Mouse (Mus musculus) forebrain, embryonic 14.5 days (tissue): Measurements from ENCODE around the gene Tmco1. TPM values are rescaled to one million over a fixed set of nuclear protein-coding genes. Genes with fewer than 3 reads are reported as not detected.

ENCODE experiments used
- ATAC-seq: fragments of 200-750 bp; cut with Nextera tagmentation; 2 replicates; pipeline ENCODE4 v1.8.0; 2017; ENCODE audit warnings: mild to moderate bottlenecking, moderate library complexity
- DNase-seq: peaks from one replicate; pipeline ENCODE4 v3.0.0-alpha.2; 2015; ENCODE audit warnings: low spot score
- H3K27ac ChIP-seq: fragments of 300-500 bp; sonication (generic); 2 replicates; pipeline ENCODE4 v1.5.1; 2014; ENCODE audit warnings: low read depth, mild to moderate bottlenecking, control low read depth, low read length, moderate library complexity
- H3K27me3 ChIP-seq: fragments of 300-500 bp; sonication (generic); replicated peaks from 2 replicates; pipeline ENCODE4 v1.6.1; 2014; ENCODE audit warnings: low read length, control low read depth, mixed read lengths; ENCODE audit not compliant: control insufficient read depth, insufficient read depth
- H3K36me3 ChIP-seq: fragments of 300-500 bp; sonication (generic); 2 replicates; pipeline ENCODE4 v1.6.1; 2014; ENCODE audit warnings: low read length, control low read depth; ENCODE audit not compliant: control insufficient read depth, insufficient read depth
- H3K4me1 ChIP-seq: fragments of 300-500 bp; sonication (generic); 2 replicates; pipeline ENCODE4 v1.6.1; 2014; ENCODE audit warnings: antibody characterized with exemption, low read length, control low read depth; ENCODE audit not compliant: control insufficient read depth, insufficient read depth
- H3K4me2 ChIP-seq: fragments of 300-500 bp; sonication (generic); 2 replicates; pipeline ENCODE4 v1.6.1; 2014; ENCODE audit warnings: mild to moderate bottlenecking, control low read depth, low read length
- H3K4me3 ChIP-seq: fragments of 300-500 bp; sonication (generic); 2 replicates; pipeline ENCODE4 v1.5.1; 2014; ENCODE audit warnings: low read depth, low read length, control low read depth
- H3K9ac ChIP-seq: fragments of 300-500 bp; sonication (generic); 2 replicates; pipeline ENCODE4 v1.6.1; 2014; ENCODE audit warnings: mild to moderate bottlenecking, low read length, control low read depth, moderate library complexity
- H3K9me3 ChIP-seq: fragments of 300-500 bp; sonication (generic); replicated peaks from 2 replicates; pipeline ENCODE4 v1.6.1; 2016; ENCODE audit warnings: low read length, control low read depth, mixed read lengths; ENCODE audit not compliant: control insufficient read depth
- WGBS: fragments of 180-500 bp; shearing (Covaris S2); extraction: QIAGEN DNeasy Blood & Tissue Kit; methylation state at CpG from one replicate; pipeline ENCODE4 v1.1.7; 2014; 5-methylcytosine and 5-hydroxymethylcytosine counted together
- polyA plus RNA-seq: library from polyadenylated mRNA; unstranded; fragments of >200 nt; fragmentation: Nextera tagmentation; extraction: Ambion mirVana; gene quantifications from 2 replicates; pipeline ENCODE4 v1.2.1, GENCODE M21; 2014

The Tmco1 gene
- polyA plus RNA-seq, 1 experiment from 2014 or later, result 81.7 TPM

DNA sequence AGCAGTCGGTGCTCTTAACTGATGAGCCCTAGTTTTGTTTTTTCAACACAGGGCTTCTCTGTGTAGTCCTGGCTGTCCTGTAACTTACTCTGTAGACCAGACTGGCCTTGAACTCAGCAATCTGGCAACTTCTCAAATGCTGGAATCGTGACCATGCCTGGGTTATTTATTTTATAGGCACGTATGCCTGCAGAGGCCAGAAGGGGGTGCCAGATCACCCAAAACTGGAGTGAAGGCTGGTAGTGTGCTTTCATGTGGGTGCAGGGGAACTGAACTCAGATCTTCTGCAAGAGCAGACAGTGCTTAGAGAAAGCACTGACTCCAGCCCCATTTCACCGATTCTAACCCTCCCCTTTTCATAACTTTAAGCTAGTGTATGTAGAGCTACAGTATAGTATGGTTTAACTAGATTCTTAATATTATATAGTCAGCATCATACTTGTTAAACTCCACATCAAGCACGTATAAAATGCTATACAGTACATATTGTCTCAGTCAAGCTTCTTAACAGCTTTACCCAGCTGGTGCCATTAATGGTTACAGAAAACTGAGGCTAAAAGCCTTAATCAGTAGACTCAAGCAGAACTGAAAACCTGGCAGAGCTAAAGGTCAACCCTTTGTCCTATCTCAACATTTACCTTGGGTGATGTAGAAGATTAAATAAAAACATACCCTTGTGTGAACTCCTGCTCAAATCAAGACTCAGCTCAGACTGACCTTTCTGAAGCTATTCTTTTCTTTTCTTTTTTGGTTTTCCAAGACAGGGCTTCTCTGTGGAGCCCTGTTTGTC is 1.5 kb upstream of the Tmco1 start:
- WGBS, result 73% methylated on average over 5 of the region's 5 CpGs
- H3K9me3 ChIP-seq, result no peaks in the 10 kb centered on the region
- no peak overlapping the region for H3K4me2 ChIP-seq
- H3K4me1 ChIP-seq, result peaks cover 4% of the 10 kb centered on the region
- peak; percentile 29 for DNase-seq
- no peak overlapping the region for H3K9ac ChIP-seq
- no peak overlapping the region for H3K4me3 ChIP-seq
- ATAC-seq, result no peak
- H3K27me3 ChIP-seq, result no peaks in the 10 kb centered on the region
- H3K27ac ChIP-seq, result no peak overlapping the region
- no peaks in the 10 kb centered on the region for H3K36me3 ChIP-seq

GRCm38 (mm10) chr1:167307674-167308073 is 504 bp upstream of the Tmco1 start:
- no peaks in the 10 kb centered on the region for H3K36me3 ChIP-seq
- peaks cover 4% of the 10 kb centered on the region for H3K4me1 ChIP-seq
- ATAC-seq (no peak), DNase-seq (no peak)
- 70% methylated on average over 11 of the region's 11 CpGs for WGBS
- no peaks in the 10 kb centered on the region for H3K27me3 ChIP-seq
- H3K4me3 ChIP-seq, result peak overlapping the region; percentile 55
- H3K27ac ChIP-seq, result no peak overlapping the region
- H3K4me2 ChIP-seq, result peak overlapping the region; percentile 83
- no peaks in the 10 kb centered on the region for H3K9me3 ChIP-seq
- peak overlapping the region; percentile 92; the same call in 1 of the 2 replicates for H3K9ac ChIP-seq

DNA sequence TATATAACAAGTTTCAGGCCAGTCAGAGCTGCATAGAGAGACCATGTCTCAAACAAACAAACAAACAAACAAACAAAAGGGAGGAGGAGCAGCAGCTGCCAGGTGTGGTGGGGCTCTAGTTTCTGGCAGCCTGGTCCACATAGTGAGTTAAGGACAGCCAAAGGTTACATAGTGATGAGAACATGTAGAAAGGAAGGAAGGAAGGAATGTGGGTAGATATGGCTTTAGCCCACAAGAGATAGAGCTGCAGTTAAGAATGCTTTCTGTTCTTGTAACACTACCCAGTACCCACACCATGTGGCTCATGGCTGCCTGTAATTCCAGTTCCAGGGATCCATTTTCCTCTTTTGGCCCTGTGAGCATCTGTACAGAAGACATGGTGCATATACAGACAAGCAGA is 4.2 kb downstream of the Tmco1 start:
- Histone ChIP-seq H3K27me3 (no peaks in the 10 kb centered on the region), H3K36me3 (peaks cover 17% of the 10 kb centered on the region), H3K4me1 (peaks cover 4% of the 10 kb centered on the region), H3K4me2 (no peak overlapping the region), H3K9ac (no peak overlapping the region), H3K4me3 (no peak overlapping the region), H3K27ac (no peak overlapping the region), H3K9me3 (no peaks in the 10 kb centered on the region)
- DNase-seq (no peak), ATAC-seq (no peak)

- Histone ChIP-seq H3K27me3 (no peaks in the 10 kb centered on the region), H3K4me3 (no peak overlapping the region), H3K4me2 (no peak overlapping the region), H3K4me1 (peaks cover 4% of the 10 kb centered on the region), H3K27ac (no peak overlapping the region), H3K36me3 (peaks cover 25% of the 10 kb centered on the region), H3K9ac (no peak overlapping the region), H3K9me3 (no peaks in the 10 kb centered on the region)
- 94% methylated on average over 4 of the region's 4 CpGs for WGBS
- ATAC-seq (no peak), DNase-seq (no peak)
Observed at GRCm38 (mm10) chr1:167313220-167313619, 5.0 kb downstream of the Tmco1 start.

GRCm38 (mm10) chr1:167321691-167322090 is 13.5 kb downstream of the Tmco1 start:
- Histone ChIP-seq H3K27ac (no peak overlapping the region), H3K9ac (no peak overlapping the region), H3K4me2 (no peak overlapping the region), H3K9me3 (no peaks in the 10 kb centered on the region), H3K36me3 (peaks cover 74% of the 10 kb centered on the region), H3K4me3 (no peak overlapping the region), H3K27me3 (no peaks in the 10 kb centered on the region), H3K4me1 (no peaks in the 10 kb centered on the region)
- ATAC-seq (no peak), DNase-seq (no peak)
- 97% methylated on average over 6 of the region's 6 CpGs for WGBS

DNA sequence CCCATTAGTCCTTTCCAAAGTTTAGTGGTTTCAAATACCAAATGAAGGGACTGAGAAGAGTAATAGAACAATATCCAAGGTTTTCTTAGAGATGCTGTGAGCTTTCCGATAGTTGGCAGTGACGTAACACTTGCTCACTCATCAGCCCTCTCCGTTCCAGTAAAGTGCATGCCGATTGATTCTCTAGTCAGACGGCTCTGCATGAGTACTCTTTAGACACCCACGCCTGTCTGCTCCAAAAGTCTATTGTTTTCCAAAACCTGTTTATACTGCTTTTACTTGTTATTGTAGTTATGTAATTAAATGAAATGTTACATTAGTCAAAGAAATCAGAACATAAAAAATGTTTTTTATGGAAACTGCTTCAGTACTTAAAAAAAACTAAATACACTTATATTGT is 20.6 kb downstream of the Tmco1 start:
- Histone ChIP-seq H3K27me3 (no peaks in the 10 kb centered on the region), H3K4me3 (no peak overlapping the region), H3K9me3 (no peaks in the 10 kb centered on the region), H3K27ac (no peak overlapping the region), H3K4me2 (no peak overlapping the region), H3K4me1 (no peaks in the 10 kb centered on the region), H3K9ac (no peak overlapping the region), H3K36me3 (peaks cover 61% of the 10 kb centered on the region)
- no peak for DNase-seq
- no peak for ATAC-seq
- 89% methylated on average over 6 of the region's 6 CpGs for WGBS

- ATAC-seq (no peak), DNase-seq (no peak)
- H3K9ac ChIP-seq, result no peak overlapping the region
- no peaks in the 10 kb centered on the region for H3K27me3 ChIP-seq
- H3K9me3 ChIP-seq, result no peaks in the 10 kb centered on the region
- H3K36me3 ChIP-seq, result peaks cover 58% of the 10 kb centered on the region
- no peak overlapping the region for H3K4me3 ChIP-seq
- no peak overlapping the region for H3K27ac ChIP-seq
- no peak overlapping the region for H3K4me2 ChIP-seq
- H3K4me1 ChIP-seq, result no peaks in the 10 kb centered on the region
- 95% methylated on average over 8 of the region's 8 CpGs for WGBS
Observed at GRCm38 (mm10) chr1:167331106-167331505, 22.9 kb downstream of the Tmco1 start.

DNA sequence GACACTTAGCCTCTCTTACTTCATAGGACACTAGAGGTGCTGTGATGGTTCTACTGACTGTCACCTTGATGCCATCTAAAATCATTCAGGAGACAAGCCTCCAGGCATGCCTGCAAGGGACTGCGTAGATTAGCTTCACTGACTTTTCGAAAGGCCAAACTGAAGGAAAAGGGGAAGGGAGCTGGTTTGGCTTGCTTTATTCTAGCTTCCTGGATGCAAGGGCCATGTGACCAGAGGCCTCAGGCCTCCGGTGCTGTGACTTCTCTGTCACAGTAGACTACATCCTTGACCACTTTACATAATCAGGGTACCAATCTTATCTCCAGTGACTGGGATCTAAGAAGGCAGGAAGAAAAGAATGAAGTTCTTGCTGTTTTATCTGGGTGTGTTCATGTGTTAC is 28.2 kb downstream of the Tmco1 start:
- H3K27ac ChIP-seq, result no peak overlapping the region
- ATAC-seq (no peak), DNase-seq (no peak)
- no peaks in the 10 kb centered on the region; the same call in 1 of the 2 replicates for H3K27me3 ChIP-seq
- H3K4me2 ChIP-seq, result no peak overlapping the region
- H3K9ac ChIP-seq, result no peak overlapping the region
- H3K4me1 ChIP-seq, result no peaks in the 10 kb centered on the region
- H3K9me3 ChIP-seq, result no peaks in the 10 kb centered on the region
- peaks cover 27% of the 10 kb centered on the region for H3K36me3 ChIP-seq
- H3K4me3 ChIP-seq, result no peak overlapping the region
- 91% methylated on average over 3 of the region's 3 CpGs for WGBS

DNA sequence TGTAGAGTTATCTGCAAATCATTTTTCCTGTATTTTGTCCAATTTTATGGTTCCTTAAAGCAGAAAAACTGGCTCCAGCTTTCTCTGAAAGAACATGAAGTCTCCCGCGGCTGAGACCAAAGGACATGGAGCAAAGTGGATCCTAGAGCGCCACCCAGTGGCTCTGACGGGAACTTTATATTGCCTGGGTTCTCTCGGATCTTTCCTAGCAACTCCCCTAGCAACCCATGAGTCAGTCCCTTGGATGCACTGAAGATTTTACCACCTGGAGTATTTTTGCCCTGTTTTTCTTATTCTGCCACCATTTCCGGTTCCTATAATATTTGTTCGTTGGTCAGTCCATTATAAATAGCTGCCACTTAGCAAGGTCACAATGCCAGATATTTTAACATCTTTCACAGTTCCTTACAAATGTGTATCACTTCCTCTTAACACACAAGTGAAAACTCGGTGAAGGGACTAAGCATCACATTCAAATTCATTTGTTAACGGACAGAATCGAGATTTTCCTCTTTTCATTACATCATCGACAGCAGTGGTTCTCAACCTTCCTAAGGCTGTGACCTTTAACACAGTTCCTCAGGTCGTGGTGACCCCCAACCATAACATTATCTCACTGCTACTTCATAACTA is 29.4 kb downstream of the Tmco1 start:
- Histone ChIP-seq H3K27me3 (no peaks in the 10 kb centered on the region; the same call in 1 of the 2 replicates), H3K9me3 (no peaks in the 10 kb centered on the region), H3K9ac (no peak overlapping the region), H3K4me1 (no peaks in the 10 kb centered on the region), H3K4me3 (no peak overlapping the region), H3K27ac (no peak overlapping the region), H3K4me2 (no peak overlapping the region), H3K36me3 (peaks cover 17% of the 10 kb centered on the region)
- DNase-seq (peak; percentile 91), ATAC-seq (peak; percentile 66)
- WGBS, result 22% methylated on average over 12 of the region's 12 CpGs
